In genomic region chr1:92815756-92816294, GRCm38 (mm10) we compare ENCODE assay signal across 25 mouse cellular contexts. TPM values are rescaled to one million over a fixed set of nuclear protein-coding genes. Genes with fewer than 3 reads are reported as not detected.
A peak's percentile ranks its signal among the peaks of the same experiment; 100 is the strongest.
DNase-seq lines count a peak whose midpoint lies in the region; ATAC-seq and TF ChIP-seq lines count a peak whose summit lies in the region.
"Had no signal": no experiment of that assay in that cellular context is flagged by ENCODE, and none has a peak within 500 bp of the region (broad histone marks: within the 10 kb centered on the region; RNA-seq: fewer than 3 reads in every experiment).

No protein-coding gene starts in this region.

- no peak overlapping the region for H3K4me3 ChIP-seq in embryonic fibroblast, embryonic 13.5 days (ENCODE audit: insufficient read depth, low read length)
- no peak overlapping the region for H3K4me3 ChIP-seq in liver, embryonic 12.5 days
- H3K4me3 ChIP-seq in liver, postnatal 0 days (ENCODE audit: low read depth, low read length) = no peak overlapping the region
- H3K4me3 ChIP-seq: heart, embryonic 15.5 days; hindbrain, embryonic 15.5 days; left cerebral cortex, adult 2 months; liver, embryonic 13.5 days; lung, embryonic 15.5 days; neural tube, embryonic 13.5 days had no signal

- 43% methylated on average over 5 of the region's 5 CpGs for WGBS in liver, embryonic 12.5 days (ENCODE audit: insufficient replicate concordance)
- 57% methylated on average over 5 of the region's 5 CpGs for WGBS in liver, postnatal 0 days (ENCODE audit: insufficient replicate concordance)

- no peak overlapping the region for H3K9ac ChIP-seq in liver, embryonic 12.5 days
- no peak overlapping the region for H3K9ac ChIP-seq in liver, postnatal 0 days (replicated peaks)
- H3K9ac ChIP-seq: heart, embryonic 15.5 days; hindbrain, embryonic 15.5 days; liver, embryonic 13.5 days; lung, embryonic 15.5 days; neural tube, embryonic 13.5 days had no signal

- TF ChIP-seq EP300 in liver, postnatal 0 days (IDR thresholded peaks at IDR 0.05; ENCODE audit: low read depth) = no peak

- H3K4me1 ChIP-seq in embryonic fibroblast, embryonic 13.5 days (ENCODE audit: control insufficient read depth, insufficient read depth, low read length) = no peaks in the 10 kb centered on the region
- no peaks in the 10 kb centered on the region for H3K4me1 ChIP-seq in liver, embryonic 12.5 days
- no peaks in the 10 kb centered on the region for H3K4me1 ChIP-seq in liver, postnatal 0 days (ENCODE audit: insufficient read depth)
- H3K4me1 ChIP-seq: heart, embryonic 15.5 days; hindbrain, embryonic 15.5 days; liver, embryonic 13.5 days; lung, embryonic 15.5 days; neural tube, embryonic 13.5 days had no signal

- intact Hi-C loops in left cerebral cortex, postnatal 25 days (cut with DNase I) = no loop called here

- no peak for TF ChIP-seq CTCF in embryonic fibroblast, embryonic 13.5 days (IDR thresholded peaks at IDR 0.05; ENCODE audit: borderline replicate concordance, insufficient read depth, low read length)
- no peak for TF ChIP-seq CTCF in liver, postnatal 0 days (IDR thresholded peaks at IDR 0.05; ENCODE audit: low read depth)

- H3K27ac ChIP-seq in embryonic fibroblast, embryonic 13.5 days (ENCODE audit: insufficient read depth, low read length) = 0 out of 2 replicates have a peak overlapping the region, but pooled peaks have one; percentile 8
- H3K27ac ChIP-seq in liver, embryonic 12.5 days = no peak overlapping the region
- no peak overlapping the region for H3K27ac ChIP-seq in liver, postnatal 0 days (ENCODE audit: low read depth)
- H3K27ac ChIP-seq: heart, embryonic 15.5 days; hindbrain, embryonic 15.5 days; left cerebral cortex, adult 2 months; liver, embryonic 13.5 days; lung, embryonic 15.5 days; macrophage; neural tube, embryonic 13.5 days had no signal

- no peaks in the 10 kb centered on the region for H3K9me3 ChIP-seq in liver, embryonic 12.5 days (replicated peaks)
- no peaks in the 10 kb centered on the region for H3K9me3 ChIP-seq in liver, postnatal 0 days (ENCODE audit: low read length)
- H3K9me3 ChIP-seq: heart, embryonic 15.5 days; hindbrain, embryonic 15.5 days; liver, embryonic 13.5 days; lung, embryonic 15.5 days; neural tube, embryonic 13.5 days had no signal

- no peaks in the 10 kb centered on the region for H3K27me3 ChIP-seq in liver, embryonic 12.5 days (replicated peaks)
- H3K27me3 ChIP-seq in liver, postnatal 0 days (ENCODE audit: insufficient read depth, low read length) = no peaks in the 10 kb centered on the region
- H3K27me3 ChIP-seq: hindbrain, embryonic 15.5 days; liver, embryonic 13.5 days; lung, embryonic 15.5 days; neural tube, embryonic 13.5 days had no signal

- peak; percentile 33; the same call in 1 of the 2 replicates for ATAC-seq in megakaryocyte, adult 5-6 weeks (ENCODE audit: poor library complexity, severe bottlenecking)
- ATAC-seq in liver, embryonic 12.5 days = no peak
- ATAC-seq in liver, postnatal 0 days = no peak
- ATAC-seq: forebrain, embryonic 16.5 days had no signal

- DNase-seq in adipocyte (ENCODE audit: low spot score) = peak; percentile 67
- DNase-seq in left cerebral cortex, postnatal 25 days (ENCODE audit: low spot score in 2 of 2) = no peak
- no peak for DNase-seq in liver, postnatal 0 days
- DNase-seq in lung, postnatal 25 days (ENCODE audit: low spot score) = no peak
- DNase-seq: adrenal gland, adult 8-10 months; cerebellum, adult 11-12 months; cerebellum, postnatal 10 days; gastrocnemius, postnatal 25 days; kidney, adult 8-10 months; kidney, postnatal 10 days; left cerebral cortex, postnatal 4 days; liver, embryonic 13.5 days; right cerebral cortex, postnatal 25 days; thymus, postnatal 25 days had no signal

- no peak for TF ChIP-seq POLR2A in embryonic fibroblast, embryonic 13.5 days (IDR thresholded peaks at IDR 0.05; ENCODE audit: low read depth, low read length)

- no peaks in the 10 kb centered on the region for H3K36me3 ChIP-seq in liver, embryonic 12.5 days
- no peaks in the 10 kb centered on the region for H3K36me3 ChIP-seq in liver, postnatal 0 days (replicated peaks; ENCODE audit: insufficient read depth, low read length)
- H3K36me3 ChIP-seq: heart, embryonic 15.5 days; hindbrain, embryonic 15.5 days; liver, embryonic 13.5 days; lung, embryonic 15.5 days; neural tube, embryonic 13.5 days had no signal

- H3K4me2 ChIP-seq in liver, embryonic 12.5 days = no peak overlapping the region
- H3K4me2 ChIP-seq in liver, postnatal 0 days (ENCODE audit: low read depth, low read length) = no peak overlapping the region
- H3K4me2 ChIP-seq: heart, embryonic 15.5 days; hindbrain, embryonic 15.5 days; liver, embryonic 13.5 days; lung, embryonic 15.5 days; midbrain, embryonic 11.5 days; neural tube, embryonic 13.5 days had no signal

RNA-seq across cellular contexts. Expression of gene Gpc1, which starts 15.6 kb away (rescaled TPM):
- polyA plus RNA-seq in embryonic fibroblast, embryonic 13.5 days (2011; ENCODE audit: insufficient read length, low read depth, missing spikeins) = 105 and 112 TPM in 2 replicates
- 13.7 and 17.2 TPM in 2 replicates for total RNA-seq in megakaryocyte, adult 5-6 weeks (2015)
- total RNA-seq in megakaryocyte, adult 5-6 weeks (2017) = 19.9 and 20.4 TPM in 2 replicates
- 10 to 100 TPM; 73.8 to 81.8 TPM for total RNA-seq in left cerebral cortex, postnatal 25 days (2021)
- polyA plus RNA-seq in liver, embryonic 12.5 days (2016; fragmentation: Nextera tagmentation; extraction: Ambion mirVana) = 5.5 and 7.2 TPM in 2 replicates
- polyA plus RNA-seq in liver, postnatal 0 days (2015; fragmentation: Nextera tagmentation; extraction: Ambion mirVana) = 3.3 and 3.8 TPM in 2 replicates

Comparison
In these comparisons a context has a peak if more than half of its experiments do, and no peak if none do; other contexts are left out.
1. RNA of gene Gpc1, which starts 15.6 kb away (polyA plus RNA-seq): 105 to 112 TPM in embryonic fibroblast, embryonic 13.5 days; 5.5 to 7.2 TPM in liver, embryonic 12.5 days and 3.3 to 3.8 TPM in liver, postnatal 0 days; every median in the first group is over 10 times any median in the second.